Mouse (Mus musculus) cerebellum, adult 8-10 months (tissue): Measurements from ENCODE around the gene Fgfr2.

Source experiments
- DNase-seq: peaks from one replicate; pipeline ENCODE4 v3.0.0; 2022

The Fgfr2 gene

DNA sequence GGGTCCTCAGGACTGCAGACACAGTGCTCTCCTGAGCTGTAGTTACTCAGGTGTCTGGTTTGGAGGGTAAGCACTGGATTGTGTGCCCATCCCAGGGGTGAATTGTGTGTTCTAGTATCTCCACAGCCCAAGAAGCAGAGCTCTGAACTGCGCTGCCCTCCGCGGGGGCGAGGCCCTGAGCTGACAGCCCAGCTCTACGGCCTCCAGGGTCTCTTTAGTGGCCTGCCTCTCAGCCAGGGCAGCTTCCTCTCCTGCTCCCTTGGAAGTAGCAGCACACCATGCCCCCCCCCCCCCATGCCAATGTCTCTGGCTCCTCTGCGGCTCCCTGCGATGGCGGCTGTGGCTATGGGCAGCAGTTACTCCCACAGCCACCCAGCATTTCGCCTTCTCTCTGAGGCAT is 411.6 kb downstream of the Fgfr2 start:
- DNase-seq, result no peak

GRCm38 (mm10) chr7:132705130-132705529 is 418.0 kb downstream of the Fgfr2 start:
- no peak for DNase-seq

DNA sequence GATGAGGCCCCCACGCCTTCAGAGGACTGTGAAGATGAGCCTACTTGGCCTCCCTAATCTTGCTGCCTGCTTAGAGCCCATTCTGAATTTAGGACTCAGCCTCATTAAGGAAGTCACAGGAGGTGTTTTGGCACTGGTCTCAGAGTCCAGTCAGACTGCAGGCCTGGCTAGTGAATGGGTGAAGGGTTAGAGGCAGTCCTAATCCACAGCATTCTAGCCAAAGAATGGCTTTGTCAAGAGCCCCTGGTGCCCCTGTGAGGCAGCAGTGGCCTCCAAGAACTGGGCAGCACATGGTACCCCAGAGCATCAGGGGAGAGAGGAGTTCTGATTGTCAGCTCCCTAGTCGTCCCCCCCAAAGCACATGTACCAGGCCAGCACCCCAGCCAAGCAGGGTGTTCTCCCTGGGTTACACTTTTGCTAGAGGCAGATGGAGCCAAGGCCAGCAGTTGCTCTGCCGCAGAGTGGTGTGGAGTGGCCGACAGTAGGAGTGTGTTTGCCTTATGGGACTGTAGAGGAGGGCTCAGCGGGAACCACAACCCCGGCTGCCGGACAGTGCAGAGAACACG is 418.8 kb downstream of the Fgfr2 start:
- no peak for DNase-seq

DNA sequence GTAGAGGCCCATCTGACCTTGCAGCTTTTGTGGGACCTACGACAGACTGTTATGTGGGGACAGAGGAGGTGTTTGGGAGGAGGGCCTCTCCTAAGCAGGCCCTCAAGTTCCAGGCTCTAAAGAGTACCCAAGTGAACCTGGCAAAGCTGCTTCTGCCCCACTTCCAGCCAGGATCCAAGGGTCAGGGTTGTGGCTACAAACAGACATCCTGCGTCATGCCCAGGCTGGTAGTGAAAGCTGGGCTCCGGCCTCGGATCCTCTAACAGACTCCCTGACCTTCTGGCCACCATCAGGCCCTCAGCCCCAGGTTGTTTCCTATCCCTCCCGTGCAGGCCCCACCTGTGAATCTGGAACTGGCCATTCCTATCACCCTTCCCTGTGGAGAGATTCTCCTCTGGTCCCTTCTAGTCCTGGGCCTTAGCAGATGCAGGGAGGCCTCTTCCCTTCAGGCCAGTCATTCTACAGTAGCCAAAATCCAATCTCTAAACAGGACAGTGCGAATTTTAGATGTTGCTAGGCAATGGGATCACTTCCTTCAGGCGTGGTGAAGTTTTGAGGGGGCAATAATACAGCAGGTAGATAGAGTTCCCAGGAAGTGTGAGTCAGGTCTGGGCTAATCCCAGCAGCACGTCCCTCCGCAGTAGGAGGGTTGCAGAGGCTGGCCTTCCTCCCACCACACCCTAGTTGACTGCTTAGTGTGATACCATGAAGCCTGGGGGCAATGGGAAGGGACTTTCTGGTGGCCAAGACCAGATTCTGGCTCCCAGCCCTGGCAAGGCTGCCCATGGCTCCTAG is 419.4 kb downstream of the Fgfr2 start:
- DNase-seq, result no peak

GRCm38 (mm10) chr7:132702492-132703070 is 420.6 kb downstream of the Fgfr2 start:
- no peak for DNase-seq

- no peak for DNase-seq
Observed at GRCm38 (mm10) chr7:132702024-132702423, 421.1 kb downstream of the Fgfr2 start.

- DNase-seq, result no peak
Observed at GRCm38 (mm10) chr7:132701412-132701811, 421.7 kb downstream of the Fgfr2 start.

DNA sequence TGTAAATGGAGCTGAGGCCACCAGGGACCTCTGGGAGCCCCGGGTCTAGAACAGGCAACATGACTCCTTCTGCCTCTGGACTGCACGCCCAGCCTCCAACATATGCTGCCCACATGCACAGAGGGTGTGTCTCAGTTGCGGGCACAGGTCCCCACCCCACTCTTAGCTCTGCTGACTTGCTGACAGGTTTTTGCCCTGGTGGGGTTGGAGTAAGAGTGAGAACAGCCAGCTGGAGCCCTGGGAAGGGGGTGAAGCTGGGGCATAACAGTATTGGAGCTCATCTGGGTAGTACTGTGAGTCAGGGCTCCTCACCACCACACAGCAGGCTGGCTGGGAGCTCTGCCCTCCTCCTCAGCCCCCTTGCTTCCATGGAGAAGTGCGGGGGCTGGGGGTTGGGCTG is 423.0 kb downstream of the Fgfr2 start:
- no peak for DNase-seq

- no peak for DNase-seq
Observed at GRCm38 (mm10) chr7:132699639-132700038, 423.5 kb downstream of the Fgfr2 start.

DNA sequence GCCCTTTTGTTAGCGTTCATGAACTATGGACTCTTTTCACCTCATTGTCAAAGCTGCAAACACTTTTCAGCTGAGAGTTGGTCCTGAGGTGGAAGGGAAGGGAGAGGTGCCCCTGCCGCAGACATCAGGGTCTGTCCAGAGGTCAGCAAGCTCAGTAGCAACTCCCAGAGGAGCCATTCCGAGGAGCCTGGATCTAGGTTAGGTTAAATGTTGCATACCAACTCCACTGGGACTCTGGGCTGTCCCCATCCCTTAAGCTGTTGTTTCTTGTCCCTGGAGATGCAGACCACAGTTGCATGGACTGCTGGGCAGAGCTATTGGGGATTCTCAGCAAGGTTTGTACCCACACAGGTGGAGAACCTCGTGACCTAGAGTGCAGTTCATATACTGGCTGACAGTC is 424.0 kb downstream of the Fgfr2 start:
- no peak for DNase-seq

DNA sequence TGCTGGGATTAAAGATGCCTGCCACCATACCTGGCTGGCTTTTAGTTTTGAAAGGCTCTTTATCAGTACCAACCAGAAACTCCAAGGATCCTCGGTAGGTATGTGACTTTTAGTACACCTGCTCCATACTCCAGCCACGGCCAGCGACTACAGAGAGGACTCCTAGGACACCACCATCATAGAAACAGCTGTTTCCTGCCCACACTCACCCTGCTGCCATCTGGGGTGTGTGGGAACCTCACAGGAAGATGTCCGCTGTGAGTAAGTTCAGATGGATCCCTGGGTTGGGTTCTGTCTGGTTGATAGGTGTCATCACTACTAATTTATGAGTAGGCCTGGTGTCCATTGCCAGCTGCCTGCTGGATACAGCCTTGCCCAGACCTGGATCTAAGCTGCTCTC is 424.4 kb downstream of the Fgfr2 start:
- DNase-seq, result no peak

GRCm38 (mm10) chr7:132697258-132697796 is 425.8 kb downstream of the Fgfr2 start:
- no peak for DNase-seq

- DNase-seq, result no peak
Observed at GRCm38 (mm10) chr7:132693561-132693960, 429.6 kb downstream of the Fgfr2 start.

- peak; percentile 33 for DNase-seq
Observed at GRCm38 (mm10) chr7:132692719-132693118, 430.4 kb downstream of the Fgfr2 start.

- DNase-seq, result no peak
Observed at GRCm38 (mm10) chr7:132690716-132691472, 432.3 kb downstream of the Fgfr2 start.

- no peak for DNase-seq
Observed at GRCm38 (mm10) chr7:132689722-132690121, 433.4 kb downstream of the Fgfr2 start.

- no peak for DNase-seq
Observed at GRCm38 (mm10) chr7:132688721-132689120, 434.4 kb downstream of the Fgfr2 start.

- DNase-seq, result no peak
Observed at GRCm38 (mm10) chr7:132687897-132688296, 435.3 kb downstream of the Fgfr2 start.

- DNase-seq, result no peak
Observed at GRCm38 (mm10) chr7:132686515-132686914, 436.6 kb downstream of the Fgfr2 start.

- DNase-seq, result no peak
Observed at GRCm38 (mm10) chr7:132683923-132684322, 439.2 kb downstream of the Fgfr2 start.

- DNase-seq, result peak; percentile 49
Observed at GRCm38 (mm10) chr7:132682901-132683300, 440.2 kb downstream of the Fgfr2 start.

DNA sequence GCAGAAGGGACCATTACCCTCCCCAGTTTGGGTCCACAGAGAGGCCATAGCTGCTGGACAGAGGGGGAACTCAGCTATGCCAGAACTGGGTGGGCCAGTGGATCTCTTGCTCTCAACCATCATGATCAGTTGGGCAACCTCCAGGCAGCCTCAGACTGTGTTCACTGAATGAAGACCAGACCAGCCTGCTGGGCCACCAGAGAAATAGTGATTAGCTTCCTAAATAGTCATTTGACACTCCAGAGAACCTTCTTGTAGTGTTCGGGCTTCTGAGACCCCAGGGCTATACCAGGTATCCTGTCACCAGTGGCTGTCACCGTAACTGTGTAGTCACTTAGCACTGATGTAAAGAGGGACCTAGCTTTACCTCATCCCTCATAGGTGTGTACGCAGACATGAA is 440.8 kb downstream of the Fgfr2 start:
- no peak for DNase-seq

DNA sequence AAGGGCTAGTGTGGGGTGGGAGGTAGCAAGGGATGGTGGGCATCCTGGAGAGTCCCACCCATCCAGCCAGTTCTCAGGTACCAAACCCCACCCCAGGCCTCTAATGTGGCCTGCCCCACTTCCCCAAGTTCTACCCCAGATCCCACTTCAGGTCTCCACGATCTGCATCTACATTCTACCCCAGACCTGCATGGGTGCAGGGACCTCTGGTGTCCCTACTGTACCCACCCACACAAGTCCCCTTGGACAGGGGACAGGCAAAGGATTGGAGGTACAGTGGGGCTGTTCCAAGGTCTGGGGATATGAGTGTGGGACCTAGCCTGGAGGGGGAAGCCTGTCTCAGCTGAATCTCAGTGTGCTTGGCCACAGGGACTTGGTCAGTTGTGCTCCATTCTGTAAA is 441.3 kb downstream of the Fgfr2 start:
- DNase-seq, result no peak
